Mouse (Mus musculus): ENCODE results near the gene Olfr96. TPM values are rescaled to one million over a fixed set of nuclear protein-coding genes. Genes with fewer than 3 reads are reported as not detected.
A peak's percentile ranks its signal among the peaks of the same experiment; 100 is the strongest.

The Olfr96 gene
- polyA plus RNA-seq (2015; fragmentation: Nextera tagmentation; extraction: Ambion mirVana): not detected in 2 replicates

- 63% methylated on average over 4 of the region's 4 CpGs for WGBS
- no peak for ATAC-seq (ENCODE audit: low FRiP score, low read depth)
- H3K27ac ChIP-seq: no peak within 1 kb of the TSS
Observed at GRCm38 (mm10) chr17:37219846-37220245, at the start of gene Olfr96. TSS of gene Olfr96 (plus strand) at chr17:37220146.

GRCm38 (mm10) chr17:37185474-37185873, 34.5 kb upstream of the Olfr96 start:
- Histone ChIP-seq H3K9ac (no peak overlapping the region), H3K4me2 (replicated peaks) (no peak overlapping the region), H3K9me3 (no peaks in the 10 kb centered on the region), H3K4me3 (no peak overlapping the region), H3K27ac (no peak overlapping the region), H3K4me1 (no peaks in the 10 kb centered on the region), H3K27me3 (no peaks in the 10 kb centered on the region), H3K36me3 (no peaks in the 10 kb centered on the region)
- WGBS: 45% methylated on average over 6 of the region's 6 CpGs
- no peak for ATAC-seq (ENCODE audit: low FRiP score, low read depth)

More at GRCm38 (mm10) chr17:37219846-37220245, at the start of gene Olfr96:
- no peak within 1 kb of the TSS for H3K4me2 ChIP-seq (replicated peaks)
- H3K4me3 ChIP-seq: no peak within 1 kb of the TSS
- H3K9ac ChIP-seq: no peak within 1 kb of the TSS
- H3K36me3 ChIP-seq: no peaks in the 10 kb centered on the region
- no peaks in the 10 kb centered on the region for H3K27me3 ChIP-seq
- no peaks in the 10 kb centered on the region for H3K4me1 ChIP-seq
- 0 out of 2 replicates have a peak, but pooled peaks cover 8% of the 10 kb centered on the region for H3K9me3 ChIP-seq

- no peak overlapping the region for H3K4me3 ChIP-seq
- ATAC-seq (ENCODE audit: low FRiP score, low read depth): no peak
- H3K27ac ChIP-seq: no peak overlapping the region
- 49% methylated on average over 2 of the region's 2 CpGs for WGBS
- no peak overlapping the region for H3K4me2 ChIP-seq (replicated peaks)
- no peaks in the 10 kb centered on the region for H3K4me1 ChIP-seq
- H3K27me3 ChIP-seq: peaks cover 11% of the 10 kb centered on the region
- no peaks in the 10 kb centered on the region for H3K9me3 ChIP-seq
- no peak overlapping the region for H3K9ac ChIP-seq
- no peaks in the 10 kb centered on the region for H3K36me3 ChIP-seq
Observed at GRCm38 (mm10) chr17:37190711-37191110, 29.2 kb upstream of the Olfr96 start.

- no peak overlapping the region for H3K27ac ChIP-seq
- no peak for ATAC-seq (ENCODE audit: low FRiP score, low read depth)
- no peaks in the 10 kb centered on the region for H3K36me3 ChIP-seq
- no peaks in the 10 kb centered on the region for H3K9me3 ChIP-seq
- H3K27me3 ChIP-seq: peaks cover 33% of the 10 kb centered on the region
- no peak overlapping the region for H3K4me3 ChIP-seq
- no peak overlapping the region for H3K4me2 ChIP-seq (replicated peaks)
- no peak overlapping the region for H3K9ac ChIP-seq
- no peaks in the 10 kb centered on the region; the same call in 1 of the 2 replicates for H3K4me1 ChIP-seq
Observed at GRCm38 (mm10) chr17:37193032-37193431, 26.9 kb upstream of the Olfr96 start.

- Histone ChIP-seq H3K36me3 (no peaks in the 10 kb centered on the region), H3K4me2 (replicated peaks) (no peak within 1 kb of the TSS), H3K4me1 (no peaks in the 10 kb centered on the region; the same call in 1 of the 2 replicates), H3K4me3 (no peak within 1 kb of the TSS), H3K9me3 (no peaks in the 10 kb centered on the region), H3K9ac (no peak within 1 kb of the TSS), H3K27me3 (peaks cover 39% of the 10 kb centered on the region), H3K27ac (no peak within 1 kb of the TSS)
- 85% methylated on average over 2 of the region's 2 CpGs for WGBS
- ATAC-seq (ENCODE audit: low FRiP score, low read depth): no peak
Observed at GRCm38 (mm10) chr17:37193656-37194055, 26.3 kb upstream of the Olfr96 start, which contains the start of gene Ubd. TSS of gene Ubd (plus strand) at chr17:37193892.

- no peaks in the 10 kb centered on the region; the same call in 1 of the 2 replicates for H3K4me1 ChIP-seq
- 85% methylated on average over 5 of the region's 5 CpGs for WGBS
- H3K9ac ChIP-seq: no peak overlapping the region
- H3K27me3 ChIP-seq: peaks cover 41% of the 10 kb centered on the region
- no peaks in the 10 kb centered on the region for H3K9me3 ChIP-seq
- no peak overlapping the region for H3K4me3 ChIP-seq
- no peaks in the 10 kb centered on the region for H3K36me3 ChIP-seq
- no peak overlapping the region for H3K4me2 ChIP-seq (replicated peaks)
- ATAC-seq (ENCODE audit: low FRiP score, low read depth): no peak
- H3K27ac ChIP-seq: no peak overlapping the region
Observed at GRCm38 (mm10) chr17:37194782-37195181, 25.2 kb upstream of the Olfr96 start.

- H3K36me3 ChIP-seq: no peaks in the 10 kb centered on the region
- H3K9me3 ChIP-seq: no peaks in the 10 kb centered on the region
- peak overlapping the region; percentile 95 for H3K4me2 ChIP-seq (replicated peaks)
- 1% methylated on average over 77 of the region's 77 CpGs for WGBS
- peak overlapping the region; percentile 66 for H3K9ac ChIP-seq
- H3K4me3 ChIP-seq: peak overlapping the region; percentile 61
- no peaks in the 10 kb centered on the region; the same call in 1 of the 2 replicates for H3K4me1 ChIP-seq
- no peak overlapping the region for H3K27ac ChIP-seq
- ATAC-seq (ENCODE audit: low FRiP score, low read depth): peak; percentile 82
- peaks cover 41% of the 10 kb centered on the region for H3K27me3 ChIP-seq
Observed at GRCm38 (mm10) chr17:37196845-37197724, 22.9 kb upstream of the Olfr96 start.

- no peak within 1 kb of the TSS for H3K27ac ChIP-seq
- no peaks in the 10 kb centered on the region for H3K9me3 ChIP-seq
- no peaks in the 10 kb centered on the region for H3K36me3 ChIP-seq
- WGBS: 67% methylated on average over 2 of the region's 2 CpGs
- no peaks in the 10 kb centered on the region; the same call in 1 of the 2 replicates for H3K4me1 ChIP-seq
- no peak within 1 kb of the TSS for H3K4me2 ChIP-seq (replicated peaks)
- no peak within 1 kb of the TSS for H3K9ac ChIP-seq
- H3K4me3 ChIP-seq: no peak within 1 kb of the TSS
- ATAC-seq (ENCODE audit: low FRiP score, low read depth): no peak
- peaks cover 30% of the 10 kb centered on the region for H3K27me3 ChIP-seq
Observed at GRCm38 (mm10) chr17:37200894-37201293, 19.1 kb upstream of the Olfr96 start, which contains the start of gene Olfr94. TSS of gene Olfr94 (minus strand) at chr17:37200994.

GRCm38 (mm10) chr17:37203206-37203916, 16.6 kb upstream of the Olfr96 start:
- no peaks in the 10 kb centered on the region for H3K9me3 ChIP-seq

GRCm38 (mm10) chr17:37203917-37204236, 16.1 kb upstream of the Olfr96 start:
- 30% methylated on average over 3 of the region's 3 CpGs for WGBS
- peaks cover 7% of the 10 kb centered on the region for H3K27me3 ChIP-seq
- H3K4me2 ChIP-seq (replicated peaks): no peak overlapping the region
- H3K9ac ChIP-seq: no peak overlapping the region
- ATAC-seq (ENCODE audit: low FRiP score, low read depth): 0 out of 2 replicates have a peak, but pooled peaks have one; percentile 15
- no peak overlapping the region for H3K4me3 ChIP-seq
- no peak overlapping the region for H3K27ac ChIP-seq
- no peaks in the 10 kb centered on the region for H3K36me3 ChIP-seq
- no peaks in the 10 kb centered on the region for H3K4me1 ChIP-seq
- no peaks in the 10 kb centered on the region for H3K9me3 ChIP-seq

More at GRCm38 (mm10) chr17:37203206-37203916, 16.6 kb upstream of the Olfr96 start:
- no peak overlapping the region for H3K9ac ChIP-seq
- H3K4me3 ChIP-seq: no peak overlapping the region
- no peaks in the 10 kb centered on the region for H3K4me1 ChIP-seq
- H3K27me3 ChIP-seq: peaks cover 7% of the 10 kb centered on the region
- WGBS: 1% methylated on average over 4 of the region's 4 CpGs
- H3K4me2 ChIP-seq (replicated peaks): no peak overlapping the region
- peak; percentile 75 for ATAC-seq (ENCODE audit: low FRiP score, low read depth)
- no peaks in the 10 kb centered on the region for H3K36me3 ChIP-seq
- H3K27ac ChIP-seq: no peak overlapping the region

- Histone ChIP-seq H3K4me3 (peak overlapping the region; percentile 24), H3K4me2 (replicated peaks) (peak overlapping the region; percentile 49), H3K27me3 (peaks cover 45% of the 10 kb centered on the region), H3K4me1 (0 out of 2 replicates have a peak, but pooled peaks cover 6% of the 10 kb centered on the region), H3K27ac (no peak overlapping the region), H3K9ac (0 out of 2 replicates have a peak overlapping the region, but pooled peaks have one; percentile 14), H3K9me3 (no peaks in the 10 kb centered on the region), H3K36me3 (no peaks in the 10 kb centered on the region)
- WGBS: 15% methylated on average over 40 of the region's 40 CpGs
- ATAC-seq (ENCODE audit: low FRiP score, low read depth): no peak
Observed at GRCm38 (mm10) chr17:37210884-37211768, 8.8 kb upstream of the Olfr96 start.
